Mouse (Mus musculus) CD4-positive, CD25-positive, alpha-beta regulatory T cell, adult 9 weeks (primary cell): ENCODE results near the gene Cdon. TPM values are rescaled to one million over a fixed set of nuclear protein-coding genes. Genes with fewer than 3 reads are reported as not detected.

Experiments used
- polyA plus RNA-seq: library from polyadenylated mRNA; unstranded; fragments of 100-300 nt; shearing (Covaris generic); gene quantifications from one replicate; pipeline ENCODE4 v1.2.1, GENCODE M21; 2017

Cdon gene
- polyA plus RNA-seq: 3.6 TPM

DNA sequence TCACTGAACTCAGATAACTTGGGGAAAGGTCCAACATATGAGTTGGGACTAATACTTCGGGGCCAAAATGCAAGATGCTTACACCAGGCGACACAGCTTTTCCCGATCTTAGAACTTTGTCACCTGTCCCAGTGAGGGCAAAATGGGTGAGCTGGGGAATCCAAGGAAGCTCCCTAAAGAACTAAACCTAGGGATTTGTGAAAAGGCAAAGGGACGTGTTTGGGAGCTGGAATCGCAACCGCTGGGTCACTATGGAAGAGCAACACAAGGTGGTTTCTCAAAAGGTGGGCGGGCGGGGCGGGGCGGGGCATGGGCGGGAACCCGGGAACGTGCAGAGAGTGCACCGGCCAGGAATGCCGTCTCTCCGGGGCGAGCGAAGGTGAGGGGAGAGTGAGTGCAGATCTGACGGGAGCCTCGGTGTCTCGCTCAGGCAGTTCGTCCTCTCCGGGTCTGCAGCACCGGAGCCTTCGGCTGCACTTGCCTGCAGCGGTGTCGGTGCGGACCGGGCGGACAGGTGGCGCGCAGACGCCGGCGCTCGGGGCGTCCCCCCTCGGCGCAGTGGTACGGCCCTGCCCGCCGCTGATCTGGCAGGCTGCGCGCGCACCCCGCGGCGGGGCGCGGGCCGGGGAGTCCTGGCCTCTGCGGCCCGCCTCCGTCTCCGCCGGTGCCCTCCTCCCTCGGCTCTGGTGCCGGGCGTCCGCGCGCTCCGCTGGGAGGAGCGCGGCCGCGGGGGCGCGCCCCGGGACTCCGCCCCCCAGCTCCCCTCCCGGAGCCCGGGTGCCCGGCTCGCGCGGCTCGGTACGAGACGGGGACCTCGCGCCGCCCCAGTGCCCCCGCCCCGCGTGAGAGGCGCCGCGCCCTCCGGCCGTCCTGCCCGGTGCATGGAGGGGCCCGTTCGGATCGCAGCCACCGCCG lies at the start of gene Cdon:
Cdon (plus strand) TSS at position 324 of the 915 bp plus-strand sequence.

DNA sequence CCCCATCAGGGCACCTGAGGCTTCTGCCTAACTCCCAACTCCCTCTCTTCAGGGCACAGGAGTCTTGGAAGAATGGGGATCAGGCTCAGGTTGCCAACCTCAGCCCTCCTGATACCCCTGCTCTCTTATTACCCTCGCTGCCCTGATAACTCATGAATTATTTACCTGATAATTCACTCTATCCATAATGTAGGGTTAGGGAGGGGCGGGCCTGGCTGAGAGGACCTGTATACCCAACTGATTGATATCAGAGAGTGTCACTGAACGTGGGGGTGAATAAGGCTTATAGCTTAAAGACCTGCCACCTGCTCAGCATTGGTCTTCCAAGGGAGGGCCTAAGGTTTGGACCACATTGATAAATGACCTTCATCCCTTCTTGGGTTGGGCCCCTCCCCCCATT lies 97.2 kb downstream of the Cdon start, which contains the start of gene Gm1113:
Gm1113 (minus strand) TSS at position 101 of the 400 bp plus-strand sequence.

Other genes with a start within 250 kb of the Cdon start
- gene Dcps, start 245.1 kb upstream of the Cdon start, polyA plus RNA-seq: 87.7 TPM
- 155 TPM for gene Srpr, start 221.0 kb upstream of the Cdon start, polyA plus RNA-seq
- gene Tirap, start 220.8 kb upstream of the Cdon start, polyA plus RNA-seq: 8.2 TPM
- 53.0 TPM for gene Foxred1, start 210.1 kb upstream of the Cdon start, polyA plus RNA-seq
- 66.7 TPM for gene Fam118b, start 153.3 kb upstream of the Cdon start, polyA plus RNA-seq
- 59.3 TPM for gene Rpusd4, start 153.3 kb upstream of the Cdon start, polyA plus RNA-seq
- gene Gm1113, start 97.1 kb downstream of the Cdon start, polyA plus RNA-seq: not detected
- gene Ddx25, start 137.4 kb downstream of the Cdon start, polyA plus RNA-seq: 0.10 TPM
- 41.1 TPM for gene Pus3, start 137.5 kb downstream of the Cdon start, polyA plus RNA-seq
- gene Pate2, start 149.2 kb downstream of the Cdon start, polyA plus RNA-seq: not detected
- 11.0 TPM for gene Hyls1, start 149.3 kb downstream of the Cdon start, polyA plus RNA-seq
- gene Pate4, start 190.8 kb downstream of the Cdon start, polyA plus RNA-seq: not detected
- not detected for gene Pate3, start 227.1 kb downstream of the Cdon start, polyA plus RNA-seq